Mouse (Mus musculus): ENCODE data around the gene Sfmbt2.

Sfmbt2 gene

DNA sequence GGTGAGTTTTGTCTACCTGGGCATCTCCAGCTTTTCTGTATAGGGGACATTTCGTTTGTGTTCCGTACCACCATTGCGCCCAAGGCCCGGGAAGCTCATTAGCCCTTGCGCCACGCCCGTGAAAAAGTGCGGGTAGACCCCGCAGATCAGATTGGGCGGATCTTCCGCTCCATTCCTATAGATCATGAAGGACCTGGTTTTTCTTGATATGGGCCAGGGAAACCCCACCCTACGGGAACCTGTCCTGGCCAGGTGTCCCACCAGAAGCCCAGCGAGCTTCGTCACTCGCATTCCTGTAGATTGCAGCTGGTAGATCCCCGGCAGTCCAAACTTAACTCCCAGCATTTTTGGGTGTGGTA, 1.1 kb downstream of the Sfmbt2 start:
- in situ Hi-C loops (cut with MboI; ENCODE audit: unreplicated experiment in 2 of 2) = loop anchor here in 1 of 2 experiments (25.0 kb wide), 1 partner anchor 691 kb away; no protein-coding TSS in a partner anchor

DNA sequence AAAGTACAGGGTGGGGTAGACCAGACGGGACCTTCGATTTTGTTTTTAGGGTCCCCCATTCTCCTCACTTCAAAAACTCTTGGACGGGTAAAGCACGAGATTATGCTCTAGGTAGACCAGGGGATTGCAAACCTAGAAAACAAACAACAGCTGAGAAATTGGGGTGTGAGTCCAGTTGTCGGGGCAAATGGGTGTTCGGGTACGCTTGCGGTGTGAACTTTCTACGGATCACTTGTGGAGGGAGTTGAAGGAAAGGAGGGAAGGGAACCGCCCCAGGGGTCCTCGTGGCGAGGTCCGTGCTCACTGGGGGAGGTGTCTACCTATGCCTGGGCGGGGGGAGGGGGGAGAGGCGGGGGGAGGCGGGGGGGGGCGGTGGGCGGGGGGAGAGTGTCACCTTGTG, 1.6 kb downstream of the Sfmbt2 start:
- in situ Hi-C loops (cut with MboI; ENCODE audit: unreplicated experiment in 2 of 2) = loop anchor here in 1 of 2 experiments (25.0 kb wide), 1 partner anchor 690 kb away; no protein-coding TSS in a partner anchor

DNA sequence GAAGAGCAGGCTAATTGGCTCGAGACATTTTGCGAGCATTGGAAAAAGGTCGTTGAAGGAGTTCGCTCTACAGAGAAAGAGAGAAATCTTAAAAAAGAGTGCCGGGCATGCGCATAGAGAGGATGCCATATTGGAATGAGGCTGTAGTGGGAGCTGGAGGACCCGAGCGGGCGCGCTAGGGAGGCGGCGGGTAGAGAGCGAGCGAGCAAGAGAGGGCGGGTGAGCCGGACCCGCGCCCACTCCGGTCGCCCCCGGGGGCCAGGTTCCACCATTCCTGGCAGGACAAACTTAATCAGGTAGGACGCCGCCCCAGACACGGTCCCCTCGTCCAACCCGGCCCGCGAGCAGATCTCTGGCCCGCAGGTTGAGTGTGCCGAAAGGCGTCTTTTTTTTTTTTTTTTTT, 2.0 kb downstream of the Sfmbt2 start:
- in situ Hi-C loops (cut with MboI; ENCODE audit: unreplicated experiment in 2 of 2) = loop anchor here in 1 of 2 experiments (25.0 kb wide), 1 partner anchor 690 kb away; no protein-coding TSS in a partner anchor

DNA sequence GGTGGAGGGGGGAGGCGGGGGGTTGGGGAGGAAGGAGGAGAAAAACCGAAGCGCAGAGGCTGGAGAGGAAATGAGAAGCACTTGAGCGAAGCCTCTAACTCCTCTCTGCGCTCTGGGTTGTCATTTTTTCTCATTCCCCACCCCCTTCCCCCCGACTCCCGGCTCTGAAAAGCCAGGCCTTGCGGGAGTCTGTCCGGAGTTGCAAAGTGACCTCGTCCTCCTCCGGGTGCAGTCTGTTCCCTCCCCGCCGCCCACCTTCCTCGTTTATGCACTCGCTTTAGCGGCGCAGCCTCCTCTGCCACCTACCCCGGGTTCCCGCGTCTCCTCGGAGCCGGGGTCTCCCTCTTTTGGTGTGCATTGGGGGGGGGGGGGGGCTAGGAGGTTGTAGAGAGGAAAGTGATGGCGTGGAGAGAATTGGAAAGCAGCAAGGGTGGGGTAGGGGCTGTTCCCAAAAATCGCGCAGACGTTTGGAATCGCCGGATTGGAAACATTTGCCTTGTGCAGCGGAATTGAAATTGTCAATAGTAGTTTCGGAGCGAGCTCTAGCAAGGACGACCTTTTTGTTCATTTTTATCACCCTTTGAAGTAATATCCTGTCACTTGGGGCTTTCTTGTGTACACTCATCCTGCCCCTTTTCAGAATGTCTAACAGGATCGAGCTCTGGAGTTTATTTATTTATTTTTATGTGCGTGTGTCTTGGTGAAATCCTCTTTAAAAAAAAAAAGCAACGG, 2.6 kb downstream of the Sfmbt2 start:
- in situ Hi-C loops (cut with MboI; ENCODE audit: unreplicated experiment in 2 of 2) = loop anchor here in 1 of 2 experiments (25.0 kb wide), 1 partner anchor 689 kb away; no protein-coding TSS in a partner anchor

DNA sequence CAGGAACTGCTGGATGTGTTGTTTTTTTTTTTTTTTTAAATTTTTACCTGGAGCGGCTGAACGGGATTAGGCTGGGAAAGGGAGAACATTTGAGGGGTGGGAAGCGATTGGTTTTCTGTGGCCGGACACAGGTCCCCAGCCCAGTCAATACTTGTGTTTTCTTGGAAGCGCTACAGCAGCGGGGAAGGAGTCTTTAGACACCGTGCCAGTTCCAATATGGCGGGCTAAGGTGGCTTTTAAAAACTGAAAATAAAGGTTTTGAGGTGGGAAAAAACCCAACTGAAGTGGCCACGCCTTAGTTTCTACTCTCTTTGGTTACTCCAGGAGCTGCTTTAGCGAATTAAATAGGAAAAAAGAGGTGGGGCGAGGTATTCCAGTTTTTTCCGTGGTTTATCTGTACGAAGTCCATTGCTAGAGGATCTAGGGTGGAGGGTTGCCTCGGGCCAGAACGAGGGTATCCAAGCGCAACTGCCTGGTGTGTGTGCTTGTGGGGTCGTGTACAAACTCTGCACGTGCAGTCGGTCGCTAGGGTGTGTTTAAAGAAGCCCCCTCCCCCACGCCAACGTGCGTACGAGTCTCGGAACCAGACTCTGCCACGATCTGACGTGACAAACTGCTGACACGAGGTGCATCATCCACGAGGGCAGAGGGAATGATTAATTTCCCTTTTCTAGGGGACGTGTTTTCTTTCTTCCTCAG, 3.3 kb downstream of the Sfmbt2 start:
- in situ Hi-C loops (cut with MboI; ENCODE audit: unreplicated experiment in 2 of 2) = loop anchor here in 1 of 2 experiments (25.0 kb wide), 1 partner anchor 689 kb away; no protein-coding TSS in a partner anchor

DNA sequence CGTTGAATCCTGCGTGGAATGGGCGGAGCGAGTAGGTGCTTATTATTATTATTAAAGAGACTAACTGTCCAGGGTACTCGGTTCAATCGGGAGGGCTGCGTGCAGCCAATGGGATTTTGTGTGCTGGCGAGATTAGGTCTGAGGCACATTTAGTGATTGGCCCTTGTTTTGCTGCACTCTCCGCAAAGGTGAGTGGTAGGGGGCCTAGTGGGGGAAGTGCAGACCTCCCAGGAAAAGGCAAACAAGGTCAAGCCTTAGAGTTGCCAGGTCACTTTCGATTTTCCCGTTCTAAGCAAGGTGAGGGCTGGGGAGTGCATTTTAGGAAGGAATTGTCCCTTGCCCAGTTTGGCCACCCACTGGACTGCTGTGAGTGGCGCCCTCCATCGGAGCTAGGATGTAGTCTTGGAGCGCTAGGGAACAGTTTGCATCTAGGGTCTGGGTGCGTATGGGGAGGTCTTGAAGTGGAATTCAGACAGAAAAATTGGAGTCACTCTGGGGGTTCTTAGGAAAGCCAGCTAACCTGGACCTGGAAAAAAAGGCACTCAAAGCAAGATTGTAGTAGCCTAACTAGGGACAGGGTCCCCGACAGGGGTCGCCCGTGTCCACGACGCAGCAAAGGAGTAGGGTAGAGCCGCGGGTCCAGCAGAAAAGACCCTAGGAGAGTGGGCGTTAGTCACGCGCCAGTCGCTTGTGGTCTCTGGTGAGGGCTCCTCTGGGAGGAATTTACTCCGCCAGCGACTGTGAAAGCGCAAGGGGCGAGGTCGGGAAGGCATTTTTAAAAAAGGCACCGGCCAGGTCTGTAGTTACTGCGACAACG, 4.1 kb downstream of the Sfmbt2 start:
- in situ Hi-C loops (cut with MboI; ENCODE audit: unreplicated experiment in 2 of 2) = loop anchor here in 1 of 2 experiments (25.0 kb wide), 1 partner anchor 688 kb away; no protein-coding TSS in a partner anchor

DNA sequence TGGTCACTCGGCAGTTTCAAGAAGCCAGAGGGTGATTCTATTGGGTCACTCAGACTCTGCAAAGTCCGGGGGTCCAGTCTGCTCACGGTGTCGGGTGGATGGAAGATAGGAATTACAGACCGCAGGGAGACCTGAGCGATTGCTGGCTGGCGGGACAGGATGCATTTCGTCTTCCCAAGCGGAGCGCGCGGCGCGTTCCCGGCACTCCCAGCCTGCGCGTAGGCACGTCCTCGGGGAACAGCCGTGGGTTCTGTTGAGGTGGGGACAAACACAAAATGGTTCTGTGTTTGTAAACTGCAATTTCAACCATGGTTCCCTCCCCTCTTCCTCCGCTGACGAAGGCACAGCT, 4.7 kb downstream of the Sfmbt2 start:
- in situ Hi-C loops (cut with MboI; ENCODE audit: unreplicated experiment in 2 of 2) = no loop called here

DNA sequence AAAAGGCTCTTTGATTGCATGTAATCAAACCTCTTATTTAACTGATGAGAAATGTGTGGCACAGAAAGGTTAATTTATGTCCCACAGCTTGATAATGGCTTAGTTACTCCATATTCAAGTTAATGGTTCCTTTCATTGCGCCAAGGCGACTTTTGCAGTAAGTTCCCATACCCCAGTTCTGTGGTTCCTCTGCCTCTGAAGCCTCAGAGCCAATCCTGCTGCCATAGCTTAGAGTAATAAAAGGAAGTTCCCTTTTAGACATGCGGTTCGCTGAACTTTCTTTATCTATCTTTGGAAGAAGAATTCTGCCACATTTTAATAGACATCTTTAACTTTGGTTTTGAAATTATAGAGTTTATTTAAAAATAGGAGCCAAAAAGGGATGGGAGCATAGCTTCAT, 19.7 kb downstream of the Sfmbt2 start:
- in situ Hi-C loops (cut with MboI; ENCODE audit: unreplicated experiment in 2 of 2) = no loop called here

DNA sequence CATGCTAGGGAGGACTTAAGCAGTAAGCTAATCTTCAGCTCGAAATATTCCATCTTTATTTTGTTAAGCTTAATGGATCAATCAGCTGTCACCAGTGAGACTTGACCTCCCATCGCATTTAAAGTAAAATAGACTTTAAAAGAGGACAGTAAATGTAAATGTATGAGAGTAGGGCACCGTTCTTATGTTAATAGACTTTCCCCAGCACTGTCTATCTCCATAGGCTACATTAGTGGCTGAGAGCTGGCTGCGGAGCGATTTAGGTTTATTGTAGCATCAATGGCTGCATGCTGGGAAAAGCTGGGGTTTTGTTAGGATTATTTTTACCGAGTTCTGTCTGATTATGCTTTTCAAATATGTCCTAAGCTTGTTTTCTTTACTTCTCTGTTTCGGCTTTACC, 20.5 kb downstream of the Sfmbt2 start:
- in situ Hi-C loops (cut with MboI; ENCODE audit: unreplicated experiment in 2 of 2) = no loop called here

DNA sequence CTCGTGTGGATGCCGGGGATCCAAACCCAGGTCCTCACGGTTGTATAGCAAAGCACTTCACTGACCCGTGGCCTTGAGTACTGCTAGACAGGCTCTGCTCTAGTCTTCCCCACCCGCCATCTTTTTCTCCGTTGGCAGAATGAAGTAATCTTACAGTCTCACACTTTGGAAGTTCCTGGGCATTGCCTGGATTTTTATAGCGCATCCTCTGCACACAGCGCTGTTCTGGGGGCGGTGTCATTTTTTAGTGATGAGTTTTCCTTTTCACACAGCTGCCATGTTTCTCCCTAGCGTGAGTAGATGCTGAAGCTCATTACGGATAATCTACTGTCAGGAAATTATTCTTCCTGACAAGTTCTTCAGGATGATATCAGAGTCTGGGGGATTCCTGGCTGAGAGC, 24.8 kb downstream of the Sfmbt2 start:
- in situ Hi-C loops (cut with MboI; ENCODE audit: unreplicated experiment in 2 of 2) = no loop called here

DNA sequence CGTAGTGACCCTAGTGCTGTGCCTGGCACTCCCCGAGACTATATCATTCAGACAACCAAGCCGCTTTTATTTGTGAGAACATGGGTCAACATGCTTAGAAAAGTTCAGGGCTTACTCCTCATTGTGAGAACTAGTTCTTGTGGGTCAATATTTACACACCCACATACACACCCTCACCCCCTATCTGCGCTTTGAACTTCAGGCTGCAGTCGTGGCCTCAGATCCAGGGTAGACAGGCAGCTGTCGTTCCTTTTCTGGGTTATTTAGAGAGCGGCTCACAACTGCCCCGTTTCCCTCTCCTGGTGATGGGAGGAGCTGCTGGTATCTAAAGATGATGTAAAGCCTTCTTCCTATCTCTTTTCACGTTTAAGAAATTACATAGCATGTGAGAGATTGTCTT, 27.5 kb downstream of the Sfmbt2 start:
- in situ Hi-C loops (cut with MboI; ENCODE audit: unreplicated experiment in 2 of 2) = no loop called here

DNA sequence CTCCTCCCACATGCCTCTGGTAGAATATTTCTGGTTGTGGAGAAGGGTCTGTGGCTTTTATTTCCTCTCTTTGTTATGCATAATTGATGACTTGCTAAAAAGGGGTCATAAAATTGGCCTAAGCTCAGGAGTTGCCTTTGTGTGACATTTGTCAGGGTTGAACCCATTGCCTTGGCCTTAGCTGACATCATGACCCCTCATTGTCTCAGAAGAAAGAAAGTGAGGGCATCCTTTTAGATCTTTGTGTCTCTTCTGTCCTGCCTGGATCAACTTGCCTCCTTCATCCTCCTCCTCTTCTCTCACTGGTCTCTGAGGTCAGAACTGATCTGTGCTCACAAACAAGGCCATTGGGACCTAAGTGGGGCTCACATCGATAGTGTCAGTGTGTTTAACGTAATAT, 35.8 kb downstream of the Sfmbt2 start:
- in situ Hi-C loops (cut with MboI; ENCODE audit: unreplicated experiment in 2 of 2) = no loop called here

DNA sequence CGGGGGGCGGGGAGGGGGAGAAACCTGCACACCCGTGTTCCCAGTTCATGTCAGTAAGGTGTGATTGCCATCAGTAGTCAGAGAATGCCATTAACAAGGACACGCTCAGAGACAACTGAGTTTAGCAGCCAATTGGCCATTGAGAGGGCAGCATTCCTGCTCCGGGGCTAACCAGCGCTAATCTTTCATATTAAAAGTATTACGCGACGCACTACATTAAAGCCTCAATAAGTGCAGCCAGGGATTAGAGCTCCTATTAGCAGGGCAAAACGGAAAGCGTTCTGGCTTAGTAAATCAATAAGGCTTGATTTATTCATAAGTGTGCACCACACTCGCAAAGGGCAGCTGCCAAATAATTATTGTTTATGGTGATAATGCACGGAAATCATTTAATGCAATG, 39.1 kb downstream of the Sfmbt2 start:
- in situ Hi-C loops (cut with MboI; ENCODE audit: unreplicated experiment in 2 of 2) = no loop called here

DNA sequence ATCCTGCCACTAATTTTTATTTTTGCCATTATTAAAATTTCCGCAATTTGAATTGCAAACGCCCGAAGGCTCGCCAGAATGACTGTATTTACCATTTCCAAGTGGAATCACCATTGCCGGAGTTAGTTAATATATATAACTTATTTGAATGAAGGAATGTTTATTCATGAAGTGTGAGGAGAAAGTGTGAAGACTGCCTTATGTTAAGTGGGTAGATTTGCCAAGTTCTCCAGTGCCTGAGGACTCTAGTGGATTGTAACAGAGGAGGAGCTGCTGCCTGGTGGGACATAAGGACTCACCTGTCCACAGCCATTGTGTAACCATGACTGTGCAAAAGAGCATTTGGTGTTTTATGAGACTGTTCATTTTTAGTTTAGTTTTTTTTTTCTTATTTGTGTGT, 39.8 kb downstream of the Sfmbt2 start:
- in situ Hi-C loops (cut with MboI; ENCODE audit: unreplicated experiment in 2 of 2) = no loop called here

DNA sequence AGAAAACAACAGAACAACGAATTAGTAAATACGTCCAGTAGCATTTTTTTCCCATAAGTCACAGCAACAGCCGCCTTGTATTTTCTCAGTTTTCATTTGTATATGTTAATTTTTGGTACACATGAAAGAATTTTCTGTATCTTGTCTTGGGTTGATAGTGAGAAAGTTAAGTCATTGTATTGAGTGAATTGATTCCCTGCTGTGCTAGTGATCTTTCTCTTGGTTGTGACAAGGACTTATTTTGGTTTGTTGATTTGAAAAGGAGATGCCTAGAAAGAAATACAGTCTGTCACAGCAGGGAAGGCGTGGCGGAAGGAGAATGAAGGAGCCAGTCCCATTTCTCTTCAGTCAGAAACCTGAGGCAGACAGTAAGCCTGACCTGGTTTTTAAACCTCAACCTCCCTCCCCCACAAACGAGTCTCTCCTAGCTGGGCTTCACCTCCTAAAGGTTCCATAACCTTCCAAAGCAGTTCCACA, 50.7 kb downstream of the Sfmbt2 start:
- in situ Hi-C loops (cut with MboI; ENCODE audit: unreplicated experiment in 2 of 2) = no loop called here

DNA sequence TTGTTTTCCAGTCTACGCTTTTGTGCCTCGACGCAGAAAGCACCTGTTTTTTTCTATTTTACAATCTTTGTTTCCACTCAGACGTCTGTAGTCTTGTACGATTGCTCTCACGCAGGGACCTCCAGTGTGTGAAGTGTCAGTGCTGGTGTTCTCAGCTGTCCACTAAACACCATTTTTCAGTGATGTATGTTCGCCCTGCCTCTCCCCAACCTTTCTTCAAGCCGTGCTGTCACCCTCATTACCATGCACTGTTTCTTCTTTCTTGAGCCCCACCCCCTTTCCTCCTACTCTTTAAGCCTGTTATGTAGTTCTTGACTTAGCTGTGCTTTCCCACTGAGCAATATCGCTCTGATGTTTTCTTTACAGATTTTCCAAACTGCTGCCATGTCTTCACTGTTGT, 67.0 kb downstream of the Sfmbt2 start:
- in situ Hi-C loops (cut with MboI; ENCODE audit: unreplicated experiment in 2 of 2) = no loop called here

DNA sequence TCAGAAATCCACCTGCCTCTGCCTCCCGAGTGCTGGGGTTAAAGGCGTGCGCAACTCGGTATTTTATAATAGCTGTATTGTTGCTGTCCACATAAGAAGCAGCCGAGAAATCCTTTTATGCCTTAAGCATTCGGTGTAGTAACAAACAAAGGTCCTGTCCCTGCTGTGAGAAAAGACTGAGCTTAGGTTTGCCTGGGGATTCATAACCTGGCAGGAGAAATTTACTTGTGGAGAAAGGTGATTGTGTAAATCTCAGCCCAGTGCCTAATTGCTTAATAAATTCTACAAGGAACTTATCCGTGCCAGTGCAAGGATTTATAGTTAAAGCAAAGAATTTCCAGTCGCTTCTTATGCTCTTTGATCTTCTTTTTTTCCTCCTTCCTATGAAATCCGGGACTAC, 71.5 kb downstream of the Sfmbt2 start:
- in situ Hi-C loops (cut with MboI; ENCODE audit: unreplicated experiment in 2 of 2) = no loop called here

DNA sequence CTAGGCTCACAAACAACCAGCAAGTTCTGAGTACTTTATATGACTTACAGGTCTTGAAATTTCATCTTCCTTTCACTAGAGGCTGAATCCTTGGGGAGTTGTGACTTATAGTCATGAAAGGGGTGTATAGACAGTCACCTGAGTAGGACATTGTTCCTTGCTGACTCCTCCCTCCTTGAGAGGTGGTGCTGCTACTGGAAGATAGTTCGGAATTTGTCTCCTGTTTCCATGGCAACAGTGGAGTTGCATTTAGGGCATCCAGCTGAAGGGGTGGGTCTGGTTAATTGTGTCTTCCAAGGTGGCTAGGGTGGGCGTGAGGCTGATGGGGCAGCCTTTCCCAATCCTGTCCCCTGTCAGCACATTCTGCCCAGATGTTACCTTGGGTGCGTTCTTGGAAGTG, 83.3 kb downstream of the Sfmbt2 start:
- in situ Hi-C loops (cut with MboI; ENCODE audit: unreplicated experiment in 2 of 2) = no loop called here

DNA sequence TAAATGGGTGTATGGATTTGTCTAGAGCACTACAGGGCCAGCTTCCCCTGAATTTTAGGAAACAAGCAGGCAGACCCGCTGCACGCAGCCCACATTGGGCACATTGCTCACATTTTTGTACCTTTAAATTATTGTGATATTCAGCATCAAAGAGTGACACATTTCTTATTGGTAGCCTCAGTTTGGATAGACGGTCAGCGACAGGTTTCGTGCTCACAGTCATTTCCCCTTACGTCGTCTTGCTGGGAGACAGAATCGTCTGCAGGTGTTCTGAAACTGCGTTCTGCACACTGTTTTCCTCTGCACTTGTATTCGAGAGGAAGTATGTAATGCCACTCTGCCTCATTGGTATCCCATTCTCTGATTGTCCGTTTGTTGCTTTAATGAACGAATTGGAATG, 88.0 kb downstream of the Sfmbt2 start:
- in situ Hi-C loops (cut with MboI; ENCODE audit: unreplicated experiment in 2 of 2) = no loop called here

DNA sequence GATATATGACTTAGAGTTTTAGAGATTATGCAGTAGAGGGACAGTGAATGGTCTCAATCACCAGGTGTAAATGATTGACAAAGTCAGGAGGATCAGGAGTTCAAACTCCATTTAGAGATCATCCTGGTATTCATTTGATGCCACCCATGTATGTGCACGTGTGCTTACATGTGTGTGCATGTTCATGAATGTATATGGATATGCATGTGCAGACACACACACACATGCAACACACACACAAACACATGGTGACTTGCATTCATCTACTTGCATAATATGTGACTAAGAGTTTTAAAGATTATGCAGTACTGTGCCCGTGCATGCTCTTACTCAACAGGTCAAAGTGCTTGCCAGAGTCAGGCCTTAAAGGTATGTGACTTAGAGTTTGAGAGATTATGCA, 146.2 kb downstream of the Sfmbt2 start:
- in situ Hi-C loops (cut with MboI; ENCODE audit: unreplicated experiment in 2 of 2) = no loop called here
